Mouse (Mus musculus) neural tube, embryonic 11.5 days (tissue): ENCODE data around the gene Nhsl1. TPM values are rescaled to one million over a fixed set of nuclear protein-coding genes. Genes with fewer than 3 reads are reported as not detected.
A peak's percentile ranks its signal among the peaks of the same experiment; 100 is the strongest.

Experiments used
- ATAC-seq: fragments of 200-750 bp; cut with Nextera tagmentation; 2 replicates; pipeline ENCODE4 v1.8.0; 2017; ENCODE audit warnings: moderate number of reproducible peaks, mild to moderate bottlenecking, moderate TSS enrichment, moderate library complexity; ENCODE audit not compliant: insufficient read depth, low FRiP score, low TSS enrichment
- DNase-seq: peaks from one replicate; pipeline ENCODE4 v3.0.0-alpha.2; 2015; ENCODE audit warnings: low spot score
- H3K27ac ChIP-seq: fragments of 300-500 bp; sonication (generic); 2 replicates; pipeline ENCODE4 v1.5.1; 2014; ENCODE audit warnings: low read depth, mild to moderate bottlenecking, low read length
- H3K27me3 ChIP-seq: fragments of 300-500 bp; sonication (generic); 2 replicates; pipeline ENCODE4 v1.6.1; 2014; ENCODE audit warnings: mild to moderate bottlenecking, low read length, mixed read lengths; ENCODE audit not compliant: control insufficient read depth, insufficient read depth
- H3K36me3 ChIP-seq: fragments of 300-500 bp; sonication (generic); 2 replicates; pipeline ENCODE4 v1.6.1; 2014; ENCODE audit warnings: mild to moderate bottlenecking, low read length, moderate library complexity, mixed read lengths; ENCODE audit not compliant: control insufficient read depth, insufficient read depth
- H3K4me1 ChIP-seq: fragments of 300-500 bp; sonication (generic); 2 replicates; pipeline ENCODE4 v1.6.1; 2014; ENCODE audit warnings: low read length, mixed read lengths; ENCODE audit not compliant: control insufficient read depth, insufficient read depth
- H3K4me2 ChIP-seq: fragments of 300-500 bp; sonication (generic); 2 replicates; pipeline ENCODE4 v1.6.1; 2014; ENCODE audit warnings: low read depth, mild to moderate bottlenecking, moderate library complexity
- H3K4me3 ChIP-seq: fragments of 300-500 bp; sonication (generic); 2 replicates; pipeline ENCODE4 v1.5.1; 2014; ENCODE audit warnings: low read depth, low read length
- H3K9ac ChIP-seq: fragments of 300-500 bp; sonication (generic); 2 replicates; pipeline ENCODE4 v1.6.1; 2014; ENCODE audit warnings: mild to moderate bottlenecking, low read length
- H3K9me3 ChIP-seq: fragments of 300-500 bp; sonication (generic); 2 replicates; pipeline ENCODE4 v1.6.1; 2016; ENCODE audit warnings: low read length; ENCODE audit not compliant: control insufficient read depth
- WGBS: fragments of 180-500 bp; shearing (Covaris S2); extraction: QIAGEN DNeasy Blood & Tissue Kit; methylation state at CpG from one replicate; pipeline ENCODE4 v1.1.7; 2014; 5-methylcytosine and 5-hydroxymethylcytosine counted together
- polyA plus RNA-seq: library from polyadenylated mRNA; unstranded; fragments of >200 nt; fragmentation: Nextera tagmentation; extraction: Ambion mirVana; gene quantifications from 2 replicates; pipeline ENCODE4 v1.2.1, GENCODE M21; 2014

Gene Nhsl1
- polyA plus RNA-seq, 1 experiment from 2014 or later = 19.6 TPM

GRCm38 (mm10) chr10:18415946-18416345 lies 97.2 kb downstream of the Nhsl1 start:
- H3K27me3 ChIP-seq = no peaks in the 10 kb centered on the region
- DNase-seq (no peak), ATAC-seq (no peak)
- H3K9me3 ChIP-seq = no peaks in the 10 kb centered on the region
- no peak overlapping the region for H3K27ac ChIP-seq
- no peak overlapping the region for H3K4me2 ChIP-seq
- no peaks in the 10 kb centered on the region for H3K36me3 ChIP-seq
- 93% methylated on average over 11 of the region's 11 CpGs for WGBS
- peaks cover 4% of the 10 kb centered on the region; the same call in 1 of the 2 replicates for H3K4me1 ChIP-seq
- no peak overlapping the region for H3K4me3 ChIP-seq
- no peak overlapping the region for H3K9ac ChIP-seq

GRCm38 (mm10) chr10:18418160-18418559 lies 99.4 kb downstream of the Nhsl1 start:
- Histone ChIP-seq H3K4me3 (no peak overlapping the region), H3K4me2 (no peak overlapping the region), H3K9ac (no peak overlapping the region), H3K9me3 (no peaks in the 10 kb centered on the region), H3K36me3 (no peaks in the 10 kb centered on the region), H3K27ac (no peak overlapping the region), H3K27me3 (no peaks in the 10 kb centered on the region), H3K4me1 (no peaks in the 10 kb centered on the region)
- ATAC-seq (no peak), DNase-seq (no peak)
- 46% methylated on average over 7 of the region's 7 CpGs for WGBS

- Histone ChIP-seq H3K4me3 (no peak overlapping the region), H3K36me3 (no peaks in the 10 kb centered on the region), H3K4me1 (no peaks in the 10 kb centered on the region), H3K27me3 (no peaks in the 10 kb centered on the region), H3K9me3 (no peaks in the 10 kb centered on the region), H3K4me2 (no peak overlapping the region), H3K27ac (peak overlapping the region; percentile 34; the same call in 1 of the 2 replicates), H3K9ac (no peak overlapping the region)
- DNase-seq (peak; percentile 43), ATAC-seq (no peak)
- 61% methylated on average over 10 of the region's 10 CpGs for WGBS
Measured at GRCm38 (mm10) chr10:18419508-18419907, 100.7 kb downstream of the Nhsl1 start.

GRCm38 (mm10) chr10:18420259-18421000 lies 101.6 kb downstream of the Nhsl1 start:
- no peak for DNase-seq
- Histone ChIP-seq H3K27me3 (no peaks in the 10 kb centered on the region), H3K9me3 (no peaks in the 10 kb centered on the region), H3K4me1 (no peaks in the 10 kb centered on the region), H3K36me3 (no peaks in the 10 kb centered on the region), H3K4me3 (no peak overlapping the region), H3K9ac (no peak overlapping the region), H3K27ac (no peak overlapping the region), H3K4me2 (no peak overlapping the region)
- 92% methylated on average over 6 of the region's 6 CpGs for WGBS
- ATAC-seq = no peak

DNA sequence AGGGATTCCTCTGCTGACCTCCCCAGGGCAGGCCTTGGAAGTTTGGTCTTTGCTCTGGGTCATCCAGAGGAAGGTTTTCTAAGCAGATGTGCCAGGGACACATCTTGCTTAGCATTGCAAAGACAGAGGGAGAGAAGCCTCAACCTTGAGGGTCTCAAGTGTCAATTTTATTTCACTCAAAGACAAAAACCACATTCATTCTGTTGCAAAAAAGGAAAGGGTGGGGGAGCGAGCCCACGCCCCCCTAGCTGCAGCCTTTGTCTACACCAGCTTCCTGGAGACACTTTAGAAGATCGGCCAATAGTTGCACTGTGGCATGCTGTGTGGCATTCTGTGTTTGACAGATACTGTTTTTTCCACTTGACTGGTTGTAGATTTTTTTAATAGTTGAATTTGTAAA lies 104.2 kb downstream of the Nhsl1 start:
- H3K27ac ChIP-seq = no peak overlapping the region
- H3K27me3 ChIP-seq = no peaks in the 10 kb centered on the region
- H3K36me3 ChIP-seq = no peaks in the 10 kb centered on the region
- no peaks in the 10 kb centered on the region for H3K4me1 ChIP-seq
- no peaks in the 10 kb centered on the region for H3K9me3 ChIP-seq
- ATAC-seq (no peak), DNase-seq (no peak)
- no peak overlapping the region for H3K9ac ChIP-seq
- 39% methylated on average over 3 of the region's 3 CpGs for WGBS
- no peak overlapping the region for H3K4me2 ChIP-seq
- no peak overlapping the region for H3K4me3 ChIP-seq

- H3K27ac ChIP-seq = no peak overlapping the region
- no peaks in the 10 kb centered on the region for H3K4me1 ChIP-seq
- no peak for ATAC-seq
- H3K36me3 ChIP-seq = no peaks in the 10 kb centered on the region
- H3K27me3 ChIP-seq = no peaks in the 10 kb centered on the region
- H3K9me3 ChIP-seq = no peaks in the 10 kb centered on the region
- no peak overlapping the region for H3K4me3 ChIP-seq
- H3K9ac ChIP-seq = no peak overlapping the region
- DNase-seq = no peak
- H3K4me2 ChIP-seq = no peak overlapping the region
- WGBS = 77% methylated on average over 9 of the region's 9 CpGs
Measured at GRCm38 (mm10) chr10:18423557-18423956, 104.8 kb downstream of the Nhsl1 start.

DNA sequence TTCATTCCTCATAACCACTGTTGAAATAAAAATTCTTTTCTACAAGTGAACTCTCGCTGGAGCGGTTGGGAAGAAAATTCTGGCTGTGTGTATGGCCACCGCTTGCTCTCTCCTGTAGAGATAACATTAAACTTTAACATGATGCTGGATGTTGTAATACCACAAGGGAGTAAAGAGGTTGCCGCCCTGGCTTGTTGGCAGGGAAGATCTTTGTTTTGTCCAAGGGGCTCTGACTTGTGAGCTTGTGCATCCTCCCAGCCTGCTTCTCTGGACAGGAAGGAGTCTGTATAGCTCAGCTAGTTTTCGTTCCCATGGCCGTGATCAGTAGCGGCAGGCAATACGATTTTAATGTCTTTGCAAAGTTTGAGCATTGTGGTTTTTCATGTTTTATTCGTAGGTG lies 109.1 kb downstream of the Nhsl1 start:
- Histone ChIP-seq H3K9ac (no peak overlapping the region), H3K36me3 (no peaks in the 10 kb centered on the region; the same call in 1 of the 2 replicates), H3K4me2 (no peak overlapping the region), H3K4me1 (peaks cover 10% of the 10 kb centered on the region; the same call in 1 of the 2 replicates), H3K27me3 (no peaks in the 10 kb centered on the region), H3K4me3 (no peak overlapping the region), H3K9me3 (no peaks in the 10 kb centered on the region), H3K27ac (no peak overlapping the region)
- ATAC-seq (no peak), DNase-seq (no peak)
- WGBS = 96% methylated on average over 9 of the region's 9 CpGs

GRCm38 (mm10) chr10:18429533-18429932 lies 110.7 kb downstream of the Nhsl1 start:
- H3K27ac ChIP-seq = no peak overlapping the region
- DNase-seq = no peak
- no peak overlapping the region for H3K4me2 ChIP-seq
- H3K9me3 ChIP-seq = no peaks in the 10 kb centered on the region
- H3K9ac ChIP-seq = no peak overlapping the region
- peaks cover 10% of the 10 kb centered on the region; the same call in 1 of the 2 replicates for H3K4me1 ChIP-seq
- no peaks in the 10 kb centered on the region for H3K27me3 ChIP-seq
- WGBS = 93% methylated on average over 3 of the region's 3 CpGs
- no peak overlapping the region for H3K4me3 ChIP-seq
- H3K36me3 ChIP-seq = no peaks in the 10 kb centered on the region; the same call in 1 of the 2 replicates
- no peak for ATAC-seq

GRCm38 (mm10) chr10:18430141-18430540 lies 111.4 kb downstream of the Nhsl1 start:
- DNase-seq (no peak), ATAC-seq (no peak)
- H3K9me3 ChIP-seq = no peaks in the 10 kb centered on the region
- no peak overlapping the region for H3K27ac ChIP-seq
- peaks cover 10% of the 10 kb centered on the region; the same call in 1 of the 2 replicates for H3K4me1 ChIP-seq
- no peak overlapping the region for H3K4me3 ChIP-seq
- no peaks in the 10 kb centered on the region; the same call in 1 of the 2 replicates for H3K36me3 ChIP-seq
- no peak overlapping the region for H3K4me2 ChIP-seq
- H3K27me3 ChIP-seq = no peaks in the 10 kb centered on the region
- no peak overlapping the region for H3K9ac ChIP-seq
- WGBS = 70% methylated on average over 8 of the region's 8 CpGs
